7 mouse cellular contexts compared by ENCODE assay signal in genomic region chr1:193152872-193153271, GRCm38 (mm10). TPM values are rescaled to one million over a fixed set of nuclear protein-coding genes. Genes with fewer than 3 reads are reported as not detected.
DNase-seq lines count a peak whose midpoint lies in the region; ATAC-seq and TF ChIP-seq lines count a peak whose summit lies in the region.

Gene Irf6 (plus strand): TSS chr1:193153111.

- H3K4me2 ChIP-seq in forebrain, embryonic 13.5 days: peak within 1 kb of the TSS; percentile 54
- H3K4me2 ChIP-seq in hindbrain, embryonic 15.5 days: peak within 1 kb of the TSS; percentile 31
- H3K4me2 ChIP-seq in midbrain, postnatal 0 days (ENCODE audit: low read depth, low read length, poor library complexity, severe bottlenecking): peak within 1 kb of the TSS; percentile 29

- no peaks in the 10 kb centered on the region for H3K36me3 ChIP-seq in forebrain, embryonic 13.5 days (ENCODE audit: poor library complexity, severe bottlenecking)
- H3K36me3 ChIP-seq in hindbrain, embryonic 15.5 days: no peaks in the 10 kb centered on the region
- H3K36me3 ChIP-seq in liver, adult 2 months (ENCODE audit: control insufficient read depth, insufficient read depth, low read length): no peaks in the 10 kb centered on the region
- no peaks in the 10 kb centered on the region for H3K36me3 ChIP-seq in midbrain, postnatal 0 days (ENCODE audit: insufficient read depth, low read length)

- peak within 1 kb of the TSS; percentile 25 for H3K4me3 ChIP-seq in forebrain, embryonic 13.5 days
- peak within 1 kb of the TSS; percentile 14; the same call in 1 of the 2 replicates for H3K4me3 ChIP-seq in hindbrain, embryonic 15.5 days
- peak within 1 kb of the TSS; percentile 87 for H3K4me3 ChIP-seq in liver, adult 2 months (ENCODE audit: insufficient read depth, low read depth, low read length)
- H3K4me3 ChIP-seq in midbrain, postnatal 0 days (ENCODE audit: low read depth, low read length): peak within 1 kb of the TSS; percentile 15; the same call in 1 of the 2 replicates

- WGBS in forebrain, embryonic 13.5 days: under 1% methylated on average over 30 of the region's 30 CpGs
- 2% methylated on average over 30 of the region's 30 CpGs for WGBS in hindbrain, embryonic 15.5 days
- WGBS in liver, adult 2 months: 3% methylated on average over 30 of the region's 30 CpGs
- 2% methylated on average over 30 of the region's 30 CpGs for WGBS in midbrain, postnatal 0 days

- H3K27ac ChIP-seq in forebrain, embryonic 13.5 days: no peak within 1 kb of the TSS
- H3K27ac ChIP-seq in hindbrain, embryonic 15.5 days (replicated peaks): no peak within 1 kb of the TSS
- H3K27ac ChIP-seq in liver, adult 2 months (replicated peaks; ENCODE audit: insufficient read depth, low read depth, low read length): peak within 1 kb of the TSS; percentile 67
- H3K27ac ChIP-seq in midbrain, postnatal 0 days (ENCODE audit: low read depth, low read length): no peak within 1 kb of the TSS

- H3K9me3 ChIP-seq in forebrain, embryonic 13.5 days (replicated peaks): no peaks in the 10 kb centered on the region
- H3K9me3 ChIP-seq in hindbrain, embryonic 15.5 days: no peaks in the 10 kb centered on the region
- H3K9me3 ChIP-seq in midbrain, postnatal 0 days (ENCODE audit: low read length): no peaks in the 10 kb centered on the region

- peaks cover 4% of the 10 kb centered on the region for H3K4me1 ChIP-seq in forebrain, embryonic 13.5 days
- H3K4me1 ChIP-seq in hindbrain, embryonic 15.5 days (replicated peaks): peaks cover 13% of the 10 kb centered on the region
- peaks cover 18% of the 10 kb centered on the region for H3K4me1 ChIP-seq in liver, adult 2 months (ENCODE audit: control insufficient read depth, insufficient read depth, low read length)
- H3K4me1 ChIP-seq in midbrain, postnatal 0 days (ENCODE audit: insufficient read depth, low read length): 0 out of 2 replicates have a peak, but pooled peaks cover 5% of the 10 kb centered on the region

- H3K79me2 ChIP-seq in liver, adult 2 months (ENCODE audit: control insufficient read depth, insufficient read depth, low read length): peaks cover 13% of the 10 kb centered on the region; the same call in 1 of the 2 replicates

- peak; percentile 82 for DNase-seq in adrenal gland, postnatal 14 days
- DNase-seq in liver, adult 2 months (ENCODE audit: extremely low read depth, low read depth, low spot score): peak; percentile 87
- no peak for DNase-seq in midbrain, postnatal 0 days (ENCODE audit: low spot score)
- DNase-seq in thymus, postnatal 25 days: peak; percentile 69
- no peak for DNase-seq in cerebellum, adult 8-10 months

- no peak for TF ChIP-seq CTCF in liver, adult 2 months (IDR thresholded peaks at IDR 0.05; ENCODE audit: low read depth, low read length)
- TF ChIP-seq CTCF in midbrain, postnatal 0 days (IDR thresholded peaks at IDR 0.05): no peak

- peak within 1 kb of the TSS; percentile 9; the same call in 1 of the 2 replicates for H3K9ac ChIP-seq in forebrain, embryonic 13.5 days
- H3K9ac ChIP-seq in hindbrain, embryonic 15.5 days: no peak within 1 kb of the TSS
- peak within 1 kb of the TSS; percentile 91 for H3K9ac ChIP-seq in liver, adult 2 months (ENCODE audit: low read depth, low read length)
- no peak within 1 kb of the TSS for H3K9ac ChIP-seq in midbrain, postnatal 0 days (replicated peaks; ENCODE audit: low read length, poor library complexity, severe bottlenecking)

- H3K27me3 ChIP-seq in forebrain, embryonic 13.5 days: peaks cover 48% of the 10 kb centered on the region
- H3K27me3 ChIP-seq in hindbrain, embryonic 15.5 days: peaks cover 52% of the 10 kb centered on the region
- H3K27me3 ChIP-seq in liver, adult 2 months (ENCODE audit: control insufficient read depth, insufficient read depth, low read length): no peaks in the 10 kb centered on the region
- peaks cover 24% of the 10 kb centered on the region for H3K27me3 ChIP-seq in midbrain, postnatal 0 days (ENCODE audit: insufficient read depth, low read length)

- peak; percentile 48; the same call in 1 of the 2 replicates for ATAC-seq in forebrain, embryonic 13.5 days
- no peak for ATAC-seq in hindbrain, embryonic 15.5 days (ENCODE audit: low FRiP score, low read depth)
- peak; percentile 27; the same call in 1 of the 2 replicates for ATAC-seq in midbrain, postnatal 0 days (ENCODE audit: low FRiP score)

- peak; percentile 95 for TF ChIP-seq POLR2A in liver, adult 2 months (IDR thresholded peaks at IDR 0.05; ENCODE audit: extremely low read depth, insufficient read depth, low read length)

RNA-seq across cellular contexts. Expression of gene Irf6, which starts in this region (rescaled TPM):
- 1.1 and 2.9 TPM in 2 replicates for total RNA-seq in adrenal gland, postnatal 14 days (2021)
- 0.63 and 0.79 TPM in 2 replicates for polyA plus RNA-seq in forebrain, embryonic 13.5 days (2015; fragmentation: Nextera tagmentation; extraction: Ambion mirVana)
- 0.72 and 0.75 TPM in 2 replicates for polyA plus RNA-seq in hindbrain, embryonic 15.5 days (2015; fragmentation: Nextera tagmentation; extraction: Ambion mirVana)
- 33.4 and 38.0 TPM in 2 replicates for total RNA-seq in liver, adult 2 months (2014; rRNA removed)
- polyA plus RNA-seq in liver, adult 2 months (2012; rRNA removed): 42.5 and 56.0 TPM in 2 replicates
- 0.71 and 1.2 TPM in 2 replicates for total RNA-seq in midbrain, postnatal 0 days (2014; rRNA removed)
- polyA plus RNA-seq in midbrain, postnatal 0 days (2015; fragmentation: Nextera tagmentation; extraction: Ambion mirVana): 0.77 and 0.94 TPM in 2 replicates

Comparison
In these comparisons a context has a peak if more than half of its experiments do, and no peak if none do; other contexts are left out.
1. RNA of gene Irf6 (polyA plus RNA-seq): 42.5 to 56.0 TPM in liver, adult 2 months; 0.77 to 0.94 TPM in midbrain, postnatal 0 days, 0.63 to 0.79 TPM in forebrain, embryonic 13.5 days and 0.72 to 0.75 TPM in hindbrain, embryonic 15.5 days; every median in the first group is over 10 times any median in the second.
2. Peak in ATAC-seq, H3K4me3 ChIP-seq, H3K9ac ChIP-seq and H3K4me2 ChIP-seq in forebrain, embryonic 13.5 days; RNA of the gene not detected or under 1 TPM.
3. DNase-seq: peak in adrenal gland, postnatal 14 days (single experiment), liver, adult 2 months (single experiment) and thymus, postnatal 25 days (single experiment); none in midbrain, postnatal 0 days (single experiment) and cerebellum, adult 8-10 months (single experiment).
4. H3K4me3 ChIP-seq: peak in every context shown above with its lines; median percentile 87 in liver, adult 2 months; 25 in forebrain, embryonic 13.5 days; 15 in midbrain, postnatal 0 days; 14 in hindbrain, embryonic 15.5 days.
5. Peak in every context shown above with its lines, with median percentiles within 50 percentile points of each other: H3K4me2 ChIP-seq.